Mouse (Mus musculus): Measurements from ENCODE around the gene Ech1.

DNA sequence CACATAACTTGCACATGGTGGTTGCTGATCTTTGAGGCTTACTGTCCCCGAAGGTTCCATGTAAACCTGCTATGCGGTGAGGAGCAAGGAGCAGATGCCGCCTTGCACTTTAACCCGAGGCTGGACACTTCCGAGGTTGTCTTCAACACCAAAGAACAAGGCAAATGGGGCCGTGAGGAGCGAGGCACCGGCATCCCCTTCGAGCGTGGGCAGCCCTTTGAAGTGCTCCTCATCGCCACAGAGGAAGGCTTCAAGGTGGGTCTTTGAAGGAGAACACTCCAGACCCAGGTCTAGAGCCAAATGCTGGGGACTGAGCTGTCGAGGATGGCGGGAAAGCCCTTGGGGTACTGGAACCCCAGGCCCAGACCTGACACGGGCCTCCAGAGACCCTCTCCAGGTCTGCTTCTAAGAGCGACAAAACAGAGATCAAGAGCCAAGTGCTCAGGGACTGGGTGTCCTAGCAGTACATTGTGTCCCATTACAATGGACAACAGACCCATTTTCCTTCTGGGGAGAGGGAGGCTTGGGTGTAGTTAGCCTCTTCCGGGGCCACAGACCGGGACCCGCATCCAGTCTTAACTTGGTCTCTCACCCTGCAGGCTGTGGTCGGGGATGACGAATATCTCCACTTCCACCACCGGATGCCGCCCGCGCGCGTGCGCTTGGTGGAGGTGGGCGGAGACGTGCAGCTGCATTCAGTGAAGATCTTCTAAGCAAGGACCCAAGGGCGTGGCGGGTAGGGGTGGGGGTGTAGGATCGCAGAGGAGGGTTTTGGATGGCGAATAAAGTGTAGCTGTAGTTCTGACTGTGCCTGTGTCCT lies 40.7 kb downstream of the Ech1 start:
- TF ChIP-seq POLR2A (IDR thresholded peaks at IDR 0.05; ENCODE audit: borderline replicate concordance, control insufficient read depth, low read depth, low read length), result peak; percentile 68
- peak; percentile 15; the same call in 1 of the 2 replicates for TF ChIP-seq CTCF (IDR thresholded peaks at IDR 0.05; ENCODE audit: control insufficient read depth, insufficient read depth, low read length)

Data from bone marrow, adult 2 months (tissue).